Mouse (Mus musculus) CD8-positive naive resting alpha-beta T cell, adult 2 months (primary cell): ENCODE measurements around the gene Ppdpf.

Source experiments
- DNase-seq, 2 experiments: peaks; one replicate each; pipeline ENCODE4 v3.0.0; 2022; ENCODE audit warnings: low read depth in 2 of 2, low spot score in 2 of 2

Gene Ppdpf

DNA sequence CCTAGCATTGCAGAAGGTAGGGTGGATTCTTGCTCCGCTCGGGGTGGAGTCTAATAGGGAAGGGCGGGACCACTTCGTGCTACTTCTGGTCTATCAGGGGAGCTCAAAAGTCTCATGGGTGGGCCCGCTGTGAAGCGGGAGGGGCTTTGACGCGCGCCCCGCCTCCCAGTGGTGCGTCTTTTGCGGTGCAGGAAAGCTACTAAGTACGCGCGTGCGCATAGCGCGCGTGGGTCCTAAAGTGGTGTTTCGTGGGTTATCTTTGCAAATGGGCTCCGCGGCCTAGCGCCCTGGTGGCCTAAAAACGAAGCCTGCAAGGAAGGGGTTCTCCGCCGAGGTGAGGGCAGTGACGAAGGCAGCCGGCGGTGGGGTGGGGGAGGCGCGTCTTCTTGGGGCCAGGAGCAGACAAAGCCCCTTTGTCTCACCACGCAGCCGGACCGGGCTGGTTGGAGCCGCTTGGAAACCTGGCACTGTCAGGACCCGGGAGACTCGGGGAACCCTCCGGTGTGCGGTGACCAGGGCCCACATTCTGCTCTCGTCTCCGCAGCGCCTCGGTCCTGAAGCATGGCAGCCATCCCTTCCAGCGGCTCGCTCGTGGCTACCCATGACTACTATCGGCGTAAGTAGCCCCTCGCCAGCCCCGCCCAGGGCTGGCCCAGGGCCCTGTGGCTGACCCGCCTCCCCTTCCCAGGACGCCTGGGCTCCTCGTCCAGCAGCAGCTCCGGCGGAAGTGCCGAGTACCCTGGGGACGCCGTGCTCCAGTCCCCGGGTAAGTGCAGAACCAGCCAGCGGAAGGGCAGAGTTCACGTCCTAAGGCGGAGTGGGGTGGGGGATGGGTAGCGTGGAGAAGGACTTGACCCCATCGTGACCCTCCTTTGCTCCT is at the start of gene Ppdpf:
Gene Ppdpf, plus strand, starts transcription at position 127 of the 880 bp plus-strand sequence.
- peak; percentile 96 to 97 for DNase-seq

DNA sequence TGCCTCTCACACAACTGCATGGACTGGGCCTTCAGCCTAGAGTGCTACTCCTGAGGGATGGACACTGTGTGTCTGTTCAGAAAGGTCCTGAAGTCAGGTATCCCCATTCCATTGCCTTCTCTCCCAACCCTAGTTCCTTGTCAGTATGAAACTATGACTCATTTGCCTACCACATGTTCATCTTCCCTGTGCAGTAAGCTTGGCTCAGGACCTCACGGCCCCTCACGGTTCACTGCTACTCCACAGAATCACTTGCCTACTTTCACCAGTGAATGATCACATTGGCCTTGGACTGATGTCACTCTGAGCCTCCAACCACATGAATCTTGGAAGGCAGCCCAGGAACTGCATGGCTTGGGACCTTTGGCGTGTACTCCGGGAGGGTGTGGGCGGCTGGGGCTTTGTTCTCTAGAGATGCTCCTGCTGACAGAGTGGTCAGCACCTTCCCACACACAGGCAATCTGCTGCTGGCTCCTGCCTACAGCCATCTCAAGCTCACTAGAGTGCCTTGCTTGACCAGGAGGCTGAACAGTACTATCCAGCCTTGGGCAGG is 47.3 kb upstream of the Ppdpf start:
- DNase-seq: no peak

DNA sequence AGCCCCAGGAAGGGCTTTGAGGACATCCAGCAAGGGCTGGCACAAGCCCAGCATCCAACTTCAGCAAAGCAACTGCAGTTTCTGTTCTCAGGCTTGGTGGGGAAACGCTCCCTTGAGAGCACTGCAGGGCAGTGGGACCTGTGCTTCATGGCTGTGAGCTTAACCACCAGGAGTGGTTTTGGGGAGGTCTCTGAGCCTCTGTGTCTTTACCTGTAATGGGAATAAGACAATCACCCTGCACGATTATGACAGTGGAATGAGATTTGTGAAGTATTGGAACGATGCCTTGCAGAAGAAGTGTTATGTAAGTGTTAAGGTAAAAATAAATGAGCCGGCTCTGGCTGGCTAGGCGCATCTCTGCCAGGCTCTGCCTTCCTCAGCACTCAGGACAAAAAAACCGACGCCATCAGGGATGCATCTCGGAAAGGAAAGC is 44.3 kb upstream of the Ppdpf start:
- DNase-seq: no peak

DNA sequence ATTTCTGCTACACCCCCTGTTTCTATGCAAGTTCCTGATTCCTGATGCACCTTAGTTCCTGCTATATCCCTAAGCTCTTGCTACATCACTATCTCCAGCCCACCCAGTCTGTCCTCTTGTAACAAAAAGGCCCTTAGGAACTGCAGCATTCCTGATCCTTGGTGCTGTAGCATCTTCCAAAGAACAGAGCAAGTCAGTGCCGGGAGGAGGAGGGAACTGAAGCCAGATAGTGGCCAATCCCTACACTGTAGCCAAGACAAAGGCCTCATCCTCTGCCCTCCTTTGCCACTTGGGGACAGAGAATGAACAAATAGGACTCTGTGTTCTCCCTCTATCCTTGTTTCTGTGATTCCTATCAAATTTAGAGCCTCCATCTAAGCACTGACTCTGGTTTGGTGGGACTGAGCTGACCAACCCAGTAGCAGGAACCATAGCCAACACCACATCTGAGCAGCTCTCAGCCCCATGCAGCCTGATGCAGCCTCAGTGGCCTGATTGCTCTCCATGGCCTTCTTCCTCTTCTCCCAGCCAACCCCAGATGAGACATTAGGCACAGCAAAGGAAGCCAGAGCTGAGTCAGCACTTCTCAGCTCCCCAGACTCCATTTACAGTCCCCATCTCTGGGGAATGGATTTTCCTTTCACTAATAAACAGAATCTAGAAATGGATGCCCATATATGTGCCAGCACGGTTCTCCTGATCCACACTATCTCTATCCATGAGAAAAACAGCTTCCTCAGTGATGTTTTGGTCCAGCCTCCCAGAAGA is 43.4 kb upstream of the Ppdpf start:
- no peak for DNase-seq

DNA sequence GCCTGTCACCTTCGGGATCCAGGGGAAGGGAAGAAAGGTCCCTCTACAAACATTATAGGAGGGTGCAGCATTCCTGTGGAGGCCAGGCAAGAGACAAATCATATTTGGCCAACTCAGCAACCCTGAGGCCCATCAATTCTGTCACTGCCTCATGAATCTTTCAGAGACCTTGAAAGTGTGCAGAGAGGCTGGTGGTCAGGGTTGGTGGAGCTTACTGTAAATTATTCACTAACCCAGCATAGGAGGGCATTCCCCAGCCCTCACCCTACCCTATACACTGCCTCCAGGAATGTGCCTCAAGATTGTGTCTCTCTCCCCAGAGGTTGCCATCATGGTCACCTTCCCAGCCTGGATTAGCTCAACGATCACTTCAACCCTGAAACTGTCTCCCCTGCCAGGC is 42.4 kb upstream of the Ppdpf start:
- DNase-seq: no peak

DNA sequence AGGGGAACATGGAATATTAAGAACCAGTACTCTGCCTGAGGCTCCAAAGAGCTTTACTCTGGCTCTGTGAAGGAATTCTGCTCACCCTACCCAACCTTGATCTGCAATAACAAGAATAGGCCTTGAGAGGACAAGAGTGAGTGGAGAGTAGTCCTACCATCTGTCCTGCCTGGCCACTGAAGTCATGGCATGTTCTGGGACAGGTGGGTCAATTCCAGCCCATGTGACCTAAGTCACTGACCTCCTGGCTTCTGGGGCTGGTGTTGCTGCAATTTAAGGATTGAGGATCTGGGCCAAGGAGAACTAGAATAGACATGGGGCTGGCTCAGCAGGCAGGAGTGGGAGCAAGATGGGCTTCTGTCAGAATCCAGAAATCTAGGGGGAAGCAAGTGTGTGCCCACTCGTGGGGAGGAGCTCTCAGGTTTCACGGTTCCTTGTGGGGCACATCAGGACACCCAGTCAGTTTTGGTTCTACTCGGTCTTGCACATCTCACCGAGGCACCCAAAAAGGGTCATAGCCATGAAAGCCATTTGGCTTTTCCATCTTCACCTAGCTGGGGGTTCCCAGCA is 40.0 kb upstream of the Ppdpf start:
- no peak for DNase-seq

DNA sequence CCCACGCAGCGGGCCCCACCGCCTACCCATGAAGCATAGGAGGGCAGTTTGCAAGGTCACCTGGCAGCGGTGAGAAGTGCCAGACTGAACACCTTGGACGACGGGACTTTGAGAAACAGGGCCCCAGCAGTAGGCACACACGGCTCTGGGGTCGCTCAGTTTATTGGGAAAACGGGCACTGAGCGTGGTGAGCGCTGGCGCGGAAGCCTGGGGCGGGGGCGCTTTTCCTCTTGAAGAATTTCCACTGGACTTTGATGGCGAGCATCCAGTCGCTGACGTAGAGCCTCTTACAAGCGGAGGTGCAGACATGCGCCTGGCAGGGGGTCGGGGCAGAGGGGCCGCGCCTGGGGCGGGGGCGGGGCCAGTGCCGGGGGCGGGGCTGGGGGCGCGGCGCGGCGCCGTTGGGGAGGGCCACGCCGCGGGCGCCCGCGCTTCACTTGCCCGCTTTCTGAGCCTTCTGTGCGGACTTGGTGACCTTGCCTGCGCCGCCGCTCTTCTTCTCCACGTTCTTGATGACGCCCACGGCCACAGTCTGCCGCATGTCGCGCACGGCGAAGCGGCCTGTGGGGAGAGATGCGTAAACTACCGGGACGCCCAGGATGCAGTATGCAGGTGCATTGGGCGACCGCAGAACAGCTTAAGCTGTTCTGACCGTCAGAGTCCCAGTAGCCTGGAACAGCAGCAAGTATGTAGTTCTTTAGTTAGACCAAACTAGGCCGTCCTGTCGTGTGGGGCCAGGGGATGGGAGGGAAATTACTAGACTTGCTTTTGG is 39.3 kb upstream of the Ppdpf start:
- no peak for DNase-seq

DNA sequence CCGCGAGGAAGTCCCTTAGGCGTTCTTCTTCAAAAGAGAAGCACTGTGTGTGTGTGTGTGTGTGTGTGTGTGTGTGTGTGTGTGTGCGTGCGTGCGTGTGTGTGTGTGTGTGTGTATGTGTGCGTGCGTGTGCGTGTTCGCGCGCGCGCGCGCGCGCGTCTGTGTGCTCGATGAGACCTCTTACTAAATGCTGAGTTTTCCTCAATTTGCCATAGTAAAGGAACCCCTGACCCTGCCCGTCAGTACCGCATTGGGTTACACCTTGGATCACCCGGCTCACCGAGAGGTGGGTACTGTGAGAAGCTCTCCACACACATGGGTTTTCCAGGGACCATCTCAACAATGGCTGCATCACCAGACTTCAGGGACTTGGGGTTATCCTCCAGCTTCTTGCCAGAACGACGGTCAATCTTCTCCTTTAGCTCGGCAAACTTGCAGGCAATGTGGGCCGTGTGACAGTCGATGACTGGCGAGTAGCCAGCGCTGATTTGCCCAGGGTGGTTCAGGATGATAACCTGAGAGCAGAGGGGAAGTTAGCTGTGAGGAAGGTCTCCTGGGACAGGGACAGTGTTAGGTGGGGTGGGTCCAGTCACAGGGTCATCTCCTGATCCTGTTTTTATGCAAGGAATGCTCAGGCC is 38.6 kb upstream of the Ppdpf start:
- no peak for DNase-seq

DNA sequence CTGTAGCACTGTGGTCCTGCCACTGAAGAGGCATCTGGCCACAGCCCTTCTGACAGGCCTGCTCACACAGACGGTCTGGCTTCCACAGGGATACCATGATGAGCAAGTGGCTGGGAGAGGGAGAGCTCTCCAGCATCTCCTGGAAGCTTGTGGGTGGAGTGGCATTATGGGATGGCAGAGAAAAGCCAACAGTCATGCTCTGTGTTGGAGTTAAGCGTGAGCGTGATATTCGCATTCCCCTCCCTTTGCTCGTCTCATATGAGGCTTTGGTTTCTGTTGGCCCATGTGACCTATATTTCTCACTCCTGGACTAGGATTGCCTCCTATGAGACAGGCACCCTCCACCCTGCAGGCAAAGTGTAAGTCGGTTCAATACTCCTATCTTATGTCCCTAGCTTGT is 36.8 kb upstream of the Ppdpf start:
- no peak for DNase-seq

DNA sequence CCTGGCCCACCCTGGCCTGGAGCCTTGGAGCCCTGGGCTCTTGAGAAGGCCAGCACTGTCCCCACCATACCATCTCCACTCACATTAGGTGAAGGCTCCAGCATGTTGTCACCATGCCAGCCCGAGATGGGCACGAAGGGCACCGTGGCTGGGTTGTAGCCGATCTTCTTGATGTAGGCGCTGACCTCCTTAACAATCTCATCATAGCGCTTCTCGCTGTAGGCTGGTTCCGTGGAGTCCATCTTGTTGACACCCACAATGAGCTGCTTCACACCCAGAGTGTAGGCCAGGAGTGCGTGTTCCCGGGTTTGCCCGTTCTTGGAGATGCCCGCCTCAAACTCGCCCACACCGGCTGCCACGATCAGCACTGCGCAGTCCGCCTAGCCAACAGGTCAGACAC is 34.3 kb upstream of the Ppdpf start:
- DNase-seq: no peak

DNA sequence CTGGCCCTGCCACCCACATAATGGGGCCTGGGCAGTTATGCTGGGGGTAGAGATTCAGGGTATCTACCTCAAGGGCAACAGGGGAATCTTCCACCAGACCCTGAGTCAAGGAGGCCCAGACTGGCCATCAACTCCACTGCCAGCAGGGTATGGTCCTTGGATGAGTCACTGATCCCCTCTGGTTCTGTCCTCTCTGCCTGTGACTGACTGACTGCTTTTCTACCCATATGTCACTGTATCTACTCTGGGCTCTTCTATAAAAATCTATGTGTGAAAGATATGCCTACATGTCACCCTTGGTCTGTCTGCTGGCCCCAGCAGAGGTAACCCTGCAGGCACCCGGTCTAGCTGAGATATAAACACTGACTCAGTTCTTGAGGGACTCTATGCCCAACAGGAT is 33.9 kb upstream of the Ppdpf start:
- DNase-seq: no peak

DNA sequence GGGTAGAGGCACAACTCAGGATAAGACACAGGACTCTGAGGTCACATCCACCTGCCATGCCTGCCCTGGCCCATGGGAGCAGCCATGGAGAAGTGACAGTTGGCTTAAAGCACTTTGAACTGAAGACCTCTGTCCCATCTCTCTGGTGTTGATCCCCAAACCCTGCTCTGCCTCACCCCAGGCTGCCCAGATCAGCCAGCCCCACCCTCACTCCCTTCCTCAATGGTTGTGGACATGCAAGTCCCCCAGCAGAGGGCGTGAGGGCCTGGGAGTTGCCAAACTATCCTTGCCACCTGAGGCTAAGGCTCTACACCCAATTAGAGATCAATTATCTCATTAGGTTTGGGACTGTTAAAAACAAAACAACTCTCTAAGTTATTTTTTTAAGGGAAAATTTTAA is 33.2 kb upstream of the Ppdpf start:
- peak in 1 of 2 experiments; percentile 6 for DNase-seq

DNA sequence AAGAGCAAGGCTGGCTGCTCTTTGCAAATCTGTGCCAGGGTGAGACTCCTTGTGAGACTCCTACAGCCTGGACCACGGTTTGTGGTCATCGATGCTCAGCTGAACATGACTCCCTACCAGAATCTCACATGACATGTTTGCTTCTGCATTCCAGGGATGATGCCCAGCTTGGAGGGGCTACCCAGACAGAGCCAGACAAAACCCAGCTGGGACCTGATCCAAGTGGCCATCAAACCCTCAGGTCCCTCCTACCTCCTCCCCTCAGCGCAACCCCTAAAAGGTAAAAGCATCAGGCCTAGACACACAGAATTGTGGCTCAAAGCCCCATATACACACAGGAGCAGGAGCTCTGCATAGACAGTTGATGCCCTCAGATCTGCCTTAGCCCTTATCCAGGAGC is 32.7 kb upstream of the Ppdpf start:
- no peak for DNase-seq

DNA sequence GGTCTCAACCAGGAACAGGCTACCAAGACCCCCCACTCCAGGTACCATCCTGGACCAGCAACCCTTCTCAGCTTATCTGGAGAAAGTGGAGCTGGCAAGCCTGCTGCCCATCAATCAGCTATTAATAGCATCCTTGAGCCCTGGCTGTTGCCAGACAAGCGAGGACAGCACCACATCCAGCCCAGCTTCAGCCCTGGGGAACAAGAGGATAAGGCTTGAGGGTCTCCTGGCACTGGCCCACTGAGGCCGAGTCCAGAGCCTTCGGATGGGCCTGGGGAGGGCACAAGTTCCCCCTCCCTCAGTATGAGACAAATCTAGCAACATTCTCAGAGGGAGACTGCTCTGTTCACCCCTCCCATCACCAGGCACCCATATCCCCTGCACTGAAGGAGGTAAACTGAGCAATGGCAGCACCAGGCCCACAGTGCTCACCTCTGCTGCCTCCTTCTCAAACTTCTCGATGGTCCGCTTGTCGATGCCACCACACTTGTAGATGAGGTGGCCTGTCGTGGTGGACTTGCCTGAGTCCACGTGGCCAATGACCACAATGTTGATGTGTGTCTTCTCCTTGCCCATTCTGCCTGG is 32.1 kb upstream of the Ppdpf start:
- no peak for DNase-seq

DNA sequence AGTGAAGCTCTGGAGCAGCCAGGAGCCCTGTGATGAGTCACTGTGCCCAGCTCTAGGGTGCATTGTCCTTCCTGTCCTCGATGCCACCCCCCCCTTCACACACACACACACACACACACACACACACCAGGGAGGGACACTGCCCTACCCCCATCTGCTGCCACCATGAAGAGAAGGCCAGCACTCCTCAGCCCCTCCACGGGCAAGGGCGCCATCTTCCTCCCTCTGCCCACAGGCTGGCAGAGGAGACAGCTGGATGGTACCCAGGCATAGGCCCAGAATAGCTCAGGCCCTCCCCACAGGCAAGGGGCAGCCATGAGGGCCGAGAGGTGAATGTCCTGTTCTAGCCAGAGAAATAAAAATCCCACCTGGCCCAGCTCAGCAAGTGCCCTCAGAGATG is 31.2 kb upstream of the Ppdpf start:
- DNase-seq: no peak

DNA sequence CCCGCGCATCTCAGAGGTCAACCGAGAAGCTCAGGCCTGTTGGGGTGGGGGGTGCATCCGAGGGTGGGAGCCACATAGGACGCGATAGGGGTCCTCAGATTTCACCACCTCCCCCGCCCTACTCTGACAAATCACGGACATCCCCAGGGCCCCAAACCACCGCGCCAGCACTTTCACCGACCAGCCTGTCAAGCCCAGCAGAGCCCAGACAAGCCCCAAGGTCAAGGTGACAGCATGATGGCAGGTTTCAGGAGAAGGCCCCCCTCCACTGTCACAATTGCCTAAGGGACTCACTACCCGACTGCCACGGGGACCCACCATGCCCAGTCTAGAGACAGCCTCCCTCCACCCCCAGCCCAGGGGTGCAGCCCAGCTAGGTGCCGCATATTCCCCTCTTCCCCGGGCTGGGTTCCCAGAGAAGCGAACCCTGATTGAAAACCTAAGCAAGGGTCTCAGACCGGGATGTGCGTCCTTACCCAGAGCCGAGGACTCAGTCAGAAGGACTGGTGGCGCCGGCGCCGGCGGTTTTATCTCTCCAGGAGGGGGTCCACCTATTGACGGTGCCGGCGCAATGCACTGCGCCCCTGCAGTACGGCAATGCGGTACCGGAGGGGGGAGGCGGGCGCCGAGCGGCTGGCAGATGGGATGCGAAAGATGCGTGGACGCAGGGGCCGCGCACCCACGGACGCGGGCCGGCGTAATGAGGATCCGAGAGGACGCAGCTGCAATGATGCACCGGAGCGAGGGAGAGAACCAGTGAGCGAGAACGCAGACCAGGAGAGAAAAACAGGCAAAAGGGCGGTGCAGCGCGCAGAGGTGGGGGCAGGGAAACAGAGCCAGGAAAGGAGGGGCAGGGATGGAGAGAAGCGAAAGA is 30.6 kb upstream of the Ppdpf start, which contains the start of gene Eef1a2:
Gene Eef1a2, minus strand, starts transcription at position 767 of the 874 bp plus-strand sequence.
- no peak for DNase-seq

DNA sequence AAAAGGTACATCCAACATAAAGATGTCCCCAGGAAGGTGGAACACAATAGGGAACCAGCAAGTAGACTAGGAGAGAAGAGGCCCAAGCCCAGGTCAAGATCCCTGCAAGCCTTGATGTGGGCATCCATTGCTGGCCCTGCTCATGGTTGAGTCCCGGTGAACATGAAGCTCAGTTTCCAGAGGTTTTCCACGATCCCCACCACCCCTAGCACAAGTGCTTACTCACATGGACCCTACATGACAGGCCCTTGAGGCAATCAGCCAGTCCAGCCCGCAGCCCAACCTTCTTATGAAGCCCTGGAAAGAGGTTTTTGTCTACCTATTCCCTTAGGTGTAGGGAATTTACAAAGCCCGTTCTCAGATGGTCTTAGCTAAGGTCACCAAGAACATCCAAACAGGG is 29.9 kb upstream of the Ppdpf start:
- DNase-seq: no peak

DNA sequence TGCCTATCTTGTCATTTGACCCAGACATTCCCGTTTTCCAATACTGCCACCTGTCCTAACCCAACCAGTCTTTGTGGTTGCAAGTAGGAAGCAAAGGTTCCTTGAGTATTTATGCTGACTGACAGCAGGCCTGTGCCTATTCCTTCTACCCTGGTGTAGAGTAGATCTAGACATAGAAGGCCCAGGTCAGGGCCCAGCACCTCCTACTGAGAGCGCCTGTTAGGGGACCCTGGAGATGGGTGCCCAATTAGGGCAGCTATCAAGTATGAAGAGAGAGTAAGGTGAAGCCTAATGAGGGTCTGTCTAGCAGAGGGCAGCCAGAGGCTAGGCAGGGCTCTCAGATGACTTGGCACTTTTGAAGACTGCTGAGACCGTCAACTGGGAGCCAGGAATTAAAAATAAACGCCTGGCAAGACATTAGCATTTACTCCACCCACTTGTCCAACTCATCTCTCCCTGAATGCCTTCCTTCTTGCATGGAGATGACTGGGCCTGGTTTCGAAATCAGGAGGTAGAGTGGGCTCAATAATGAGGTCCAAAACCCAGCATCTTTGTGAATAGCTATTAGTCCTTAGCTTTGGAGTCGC is 29.2 kb upstream of the Ppdpf start:
- no peak for DNase-seq

DNA sequence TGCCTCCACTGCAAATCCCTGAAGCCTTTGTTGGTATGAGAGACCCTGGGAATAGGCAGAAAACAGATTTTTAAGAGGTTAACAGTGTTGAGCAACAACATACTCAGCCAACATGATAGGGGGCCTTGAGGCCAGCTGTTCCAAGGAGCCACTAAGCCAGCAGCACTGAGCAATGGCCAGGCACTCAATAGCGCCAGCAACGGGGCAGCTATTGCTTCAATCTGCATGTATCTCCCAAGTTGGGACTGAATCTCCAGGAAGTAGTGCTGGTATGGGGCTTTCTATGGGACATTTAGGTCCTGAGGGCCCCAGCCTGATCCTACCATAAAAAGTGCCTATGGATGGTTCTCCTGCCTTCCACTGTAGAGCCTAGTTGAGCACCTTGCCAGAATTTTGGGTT is 28.6 kb upstream of the Ppdpf start:
- no peak for DNase-seq
